Mouse (Mus musculus) kidney, postnatal 25 days (tissue): ENCODE data around the gene Faim2.

Experiments used
- DNase-seq, 2 experiments: peaks; one replicate each; pipeline ENCODE4 v3.0.0; 2021; ENCODE audit warnings: mixed read lengths in 2 of 2

Faim2 gene

GRCm38 (mm10) chr15:99527629-99528353 is at the start of gene Faim2:
Faim2 (minus strand) TSS chr15:99528165.
- DNase-seq: no peak

DNA sequence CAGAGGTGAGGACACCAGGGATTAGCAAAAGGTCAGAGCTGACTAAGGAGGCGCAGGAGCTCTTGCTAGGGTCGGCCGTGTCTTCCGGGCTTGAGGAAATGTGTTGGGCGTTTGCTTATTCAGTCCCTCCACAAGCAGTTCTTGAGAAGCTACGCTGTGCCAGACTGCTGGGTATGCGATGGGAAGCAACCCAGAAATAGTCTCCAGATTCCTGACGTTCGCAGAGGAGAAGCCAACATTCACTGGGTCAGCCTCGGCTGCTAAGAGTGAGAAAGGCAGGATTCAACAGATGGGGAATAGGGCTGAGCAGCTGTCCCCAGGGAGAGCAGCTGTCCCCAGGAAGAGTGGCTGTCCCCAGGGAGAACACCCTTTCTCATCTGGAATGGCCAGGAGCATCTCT is 41.2 kb upstream of the Faim2 start:
- no peak for DNase-seq

GRCm38 (mm10) chr15:99568682-99569081 is 40.7 kb upstream of the Faim2 start:
- DNase-seq: no peak

DNA sequence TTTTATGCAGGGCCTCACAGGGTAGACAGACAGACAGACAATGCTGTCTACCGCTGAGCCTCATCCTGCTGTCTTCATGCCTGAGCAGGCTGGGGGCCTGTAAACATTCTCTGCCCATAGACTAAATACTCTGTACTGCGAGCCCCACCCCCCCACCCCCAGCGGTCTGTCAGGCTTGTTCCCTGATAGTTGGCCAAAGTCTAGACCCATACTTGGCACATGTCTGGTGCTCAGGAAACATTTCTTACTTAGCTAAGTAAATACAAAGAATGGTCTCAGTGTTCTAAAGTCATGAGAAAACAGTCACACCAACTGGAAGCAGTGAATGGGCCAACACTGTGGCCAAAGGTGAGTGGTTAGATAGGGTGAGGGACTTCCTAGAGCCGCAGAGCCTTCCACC is 39.4 kb upstream of the Faim2 start:
- peak in 1 of 2 experiments; percentile 54 for DNase-seq

DNA sequence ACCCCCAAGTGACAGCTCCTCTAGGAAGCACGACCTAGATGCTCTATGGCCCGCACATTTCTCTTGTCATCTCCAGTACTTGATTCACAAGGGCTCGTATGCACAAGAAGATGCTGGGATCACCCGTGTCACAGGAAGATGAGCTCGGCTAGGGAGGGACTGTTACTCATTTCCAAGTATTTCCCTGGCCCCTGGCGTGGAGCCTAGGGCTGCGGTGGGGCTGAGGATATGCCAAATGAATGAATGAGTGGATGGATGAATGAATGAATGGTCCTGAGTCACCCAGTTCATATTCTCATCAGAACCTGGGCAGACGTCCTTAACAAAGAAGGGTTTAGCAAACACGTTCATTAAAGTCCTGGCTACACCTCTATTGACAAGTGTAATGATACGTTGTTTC is 32.3 kb upstream of the Faim2 start:
- DNase-seq: no peak

- no peak for DNase-seq
Measured at GRCm38 (mm10) chr15:99558947-99559346, 31.0 kb upstream of the Faim2 start.

- DNase-seq: no peak
Measured at GRCm38 (mm10) chr15:99553767-99554166, 25.8 kb upstream of the Faim2 start.

DNA sequence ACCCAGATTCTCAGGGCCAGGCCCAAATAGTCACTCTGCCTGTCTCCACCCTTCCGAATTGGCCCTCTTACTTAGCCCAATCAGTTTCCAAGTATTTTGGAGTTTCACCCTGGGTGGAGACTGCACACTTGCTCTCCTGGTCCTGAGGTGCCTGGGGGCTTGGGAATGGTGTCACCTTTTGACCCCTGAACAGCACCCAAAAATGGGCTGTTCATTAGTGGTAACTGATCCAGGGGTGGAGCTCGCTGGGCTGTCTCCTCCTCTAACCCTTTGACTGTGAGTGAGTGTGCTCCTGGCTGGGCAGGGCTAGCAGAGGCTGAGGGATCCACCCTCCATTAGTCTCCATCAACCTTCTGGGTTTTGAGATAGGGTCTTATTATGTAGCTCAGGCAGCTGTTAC is 21.9 kb upstream of the Faim2 start:
- no peak for DNase-seq

GRCm38 (mm10) chr15:99547732-99548131 is 19.8 kb upstream of the Faim2 start:
- DNase-seq: no peak

DNA sequence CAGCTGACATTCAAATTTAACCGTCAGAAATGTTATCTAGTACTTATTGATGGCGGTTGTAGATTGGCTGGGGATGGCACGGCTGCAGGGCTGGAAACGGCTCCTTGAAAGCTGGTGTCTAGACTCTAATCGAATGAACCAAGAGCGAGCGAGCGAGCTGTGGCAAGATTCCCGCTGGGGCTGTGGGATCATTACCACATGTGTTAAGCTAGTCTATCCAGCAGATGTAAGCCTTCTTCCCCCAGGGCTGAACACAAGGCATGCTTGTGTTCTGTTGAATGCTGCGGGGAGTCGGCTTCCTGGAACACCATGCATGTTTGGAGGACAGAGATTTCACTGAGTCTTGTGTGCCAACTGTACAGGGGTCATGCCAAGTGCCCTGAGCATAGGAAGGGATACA is 18.6 kb upstream of the Faim2 start:
- no peak for DNase-seq

DNA sequence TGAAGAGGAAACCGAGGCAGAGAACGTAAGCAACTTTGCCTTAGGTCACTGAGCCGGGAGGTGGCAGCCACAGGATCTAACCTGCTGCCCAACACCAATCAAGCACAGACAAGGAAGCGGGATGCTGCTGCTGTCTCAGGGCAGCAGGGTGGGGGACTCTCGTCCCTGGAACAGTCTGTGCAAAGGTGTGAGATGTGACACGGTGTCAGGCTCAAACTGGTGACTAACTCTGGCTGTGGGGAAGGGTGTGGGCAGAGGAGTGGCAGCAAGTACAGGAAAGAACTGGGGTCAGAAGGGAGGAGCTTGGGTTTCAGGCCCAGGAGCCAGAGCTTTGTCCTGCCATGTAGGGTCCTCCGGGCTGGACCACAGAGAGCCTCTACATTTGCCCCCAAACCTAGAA is 16.1 kb upstream of the Faim2 start:
- DNase-seq: no peak

- no peak for DNase-seq
Measured at GRCm38 (mm10) chr15:99539891-99540290, 11.9 kb upstream of the Faim2 start.

DNA sequence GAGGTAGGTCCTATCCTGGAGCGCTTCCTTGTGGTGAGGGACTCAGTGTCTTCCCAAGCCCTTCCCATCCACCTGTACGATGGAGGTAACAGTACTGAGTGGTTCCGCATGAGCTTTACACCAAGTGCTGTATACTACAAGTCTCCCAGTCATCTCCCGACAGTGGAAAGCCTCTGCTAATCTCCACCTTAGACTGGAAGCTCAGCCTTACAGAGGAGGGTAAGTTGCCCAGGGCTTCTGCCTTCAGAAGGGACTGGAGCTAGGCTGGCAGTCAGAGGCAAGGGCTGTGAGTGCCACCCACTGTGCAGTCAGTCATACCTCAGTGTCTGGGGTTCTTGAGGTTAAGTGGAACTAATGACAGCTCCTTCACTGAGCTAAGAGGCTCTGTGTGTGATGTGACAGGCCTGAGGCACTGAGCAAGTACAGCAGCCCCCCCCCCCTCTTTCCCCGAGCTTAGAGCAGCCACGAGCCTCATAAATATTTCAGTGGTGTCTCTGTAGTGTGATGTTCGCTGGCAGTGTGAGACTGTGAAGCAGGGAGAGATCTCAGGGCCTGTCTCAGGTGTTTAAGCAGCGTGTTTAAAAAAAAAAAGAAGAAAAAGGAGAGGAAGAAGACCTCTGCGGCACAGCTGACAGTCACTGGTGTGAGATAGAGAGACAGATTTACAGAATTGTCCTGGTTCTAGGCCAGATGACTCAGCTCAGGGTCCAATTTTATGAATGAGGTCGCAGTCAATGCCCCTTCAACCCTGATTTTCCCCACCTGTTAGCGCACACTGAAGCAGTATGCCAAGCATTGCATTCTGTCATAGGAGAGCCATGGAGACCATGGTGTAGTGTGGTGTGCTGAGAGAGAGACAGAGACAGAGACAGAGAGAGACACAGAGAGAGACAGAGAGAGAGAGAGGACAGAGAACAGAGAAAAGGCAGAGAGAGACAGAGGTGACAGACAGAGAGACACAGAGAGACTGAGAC is 9.2 kb upstream of the Faim2 start:
- DNase-seq: no peak

- no peak for DNase-seq
Measured at GRCm38 (mm10) chr15:99532023-99532422, 4.1 kb upstream of the Faim2 start.

GRCm38 (mm10) chr15:99531146-99531545 is 3.2 kb upstream of the Faim2 start:
- DNase-seq: no peak

- DNase-seq: no peak
Measured at GRCm38 (mm10) chr15:99526681-99527080, 1.3 kb downstream of the Faim2 start.

GRCm38 (mm10) chr15:99520306-99520705 is 7.7 kb downstream of the Faim2 start:
- DNase-seq: no peak

DNA sequence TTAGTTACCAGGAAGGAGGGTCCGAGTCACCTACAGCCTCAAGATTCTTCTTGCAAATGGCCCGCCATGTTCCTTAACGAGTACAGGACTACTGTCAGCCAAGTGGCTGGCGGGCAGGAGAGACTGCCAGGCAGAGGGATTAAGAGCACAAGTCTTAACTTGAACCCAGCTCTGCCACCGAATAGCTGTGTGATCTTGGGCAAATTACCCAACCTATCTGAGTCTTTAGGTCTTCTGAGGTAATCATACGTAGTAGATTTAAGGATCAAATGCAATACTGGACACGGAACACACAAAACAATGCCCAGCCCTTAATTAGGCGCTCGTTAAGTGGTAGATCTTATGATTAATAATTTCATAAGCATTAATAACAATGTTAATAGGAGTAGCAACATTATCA is 8.3 kb downstream of the Faim2 start:
- DNase-seq: no peak

DNA sequence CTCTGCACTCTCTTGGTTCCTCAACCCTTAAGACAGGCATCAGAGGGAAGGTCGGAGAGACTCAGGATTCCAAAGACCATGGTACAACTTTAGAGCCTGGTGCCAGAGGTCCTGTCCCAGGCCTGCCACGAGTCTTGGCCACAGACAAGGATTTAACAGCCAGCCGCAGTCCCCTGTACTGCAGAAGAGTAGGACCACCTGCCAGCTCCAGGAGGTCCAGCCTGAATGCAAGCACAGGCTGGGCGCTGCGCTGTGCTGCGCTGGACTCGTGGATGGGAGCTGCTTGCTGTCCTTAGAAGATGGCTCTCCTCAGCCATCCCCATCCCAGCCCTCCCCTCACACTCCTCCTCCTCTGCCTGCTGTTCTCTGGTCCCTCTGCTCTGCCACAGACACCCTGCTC is 10.2 kb downstream of the Faim2 start:
- DNase-seq: no peak

GRCm38 (mm10) chr15:99516715-99517114 is 11.2 kb downstream of the Faim2 start:
- DNase-seq: no peak

DNA sequence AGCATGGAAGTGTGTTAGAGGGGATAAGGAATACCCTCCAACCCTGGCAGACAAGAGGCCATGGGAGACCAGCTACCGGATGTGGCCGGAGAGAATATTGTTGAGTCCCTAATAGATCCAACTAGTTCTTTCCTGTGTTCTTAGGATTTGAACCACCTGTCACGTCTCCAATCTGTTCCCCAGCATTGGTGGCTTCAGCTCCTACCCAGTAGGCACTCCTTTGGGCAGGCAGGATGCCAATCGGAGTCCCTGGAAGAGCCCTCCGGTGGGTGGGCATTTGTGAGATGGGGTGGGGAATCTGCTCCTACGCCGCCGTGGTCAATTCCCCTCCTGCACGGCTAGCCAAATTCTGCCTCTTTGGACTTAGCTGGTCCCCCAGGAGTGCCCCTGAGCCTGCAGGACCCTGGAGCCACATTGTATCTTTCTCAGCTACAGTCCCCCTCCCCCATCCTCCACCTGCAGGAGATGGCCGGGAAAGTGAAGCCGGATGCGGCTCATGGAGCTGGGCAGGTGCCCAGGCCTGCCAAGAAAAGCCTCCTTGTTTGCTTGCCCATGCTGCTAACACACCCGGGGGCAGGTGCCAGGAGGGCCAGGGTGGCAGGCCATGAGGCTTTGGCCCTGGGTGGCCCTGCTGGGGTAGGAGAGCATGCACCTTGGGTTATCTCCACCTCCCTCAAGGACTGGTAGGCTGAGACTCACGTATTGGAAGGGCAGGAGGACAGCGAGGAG is 16.0 kb downstream of the Faim2 start:
- DNase-seq: peak; percentile 36 to 69

DNA sequence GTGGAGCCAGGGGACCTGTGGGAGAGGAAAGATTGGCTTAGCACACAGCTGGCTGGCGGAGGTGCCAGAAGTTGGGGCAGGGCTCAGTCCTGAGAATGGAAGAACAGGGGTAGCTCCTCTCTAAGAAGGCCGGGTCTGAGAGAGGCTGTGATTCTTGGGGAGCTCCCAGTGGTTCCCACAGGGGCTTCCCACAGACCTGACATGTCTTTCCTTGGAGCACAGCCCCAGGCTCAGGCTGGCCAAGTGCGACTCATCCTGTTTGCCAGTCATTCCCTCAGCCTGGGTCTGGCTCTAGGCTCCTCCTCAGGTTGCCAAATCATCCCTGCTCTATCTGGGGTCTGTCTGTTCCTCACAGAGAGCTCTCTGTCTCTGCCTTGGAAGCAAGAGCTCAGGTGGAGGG is 17.3 kb downstream of the Faim2 start:
- DNase-seq: no peak

- no peak for DNase-seq
Measured at GRCm38 (mm10) chr15:99509840-99510239, 18.1 kb downstream of the Faim2 start.
